Mouse (Mus musculus): ENCODE measurements around the gene Mrpl49. TPM values are rescaled to one million over a fixed set of nuclear protein-coding genes. Genes with fewer than 3 reads are reported as not detected.

The Mrpl49 gene
- polyA plus RNA-seq, 1 experiment = 24.5 TPM

DNA sequence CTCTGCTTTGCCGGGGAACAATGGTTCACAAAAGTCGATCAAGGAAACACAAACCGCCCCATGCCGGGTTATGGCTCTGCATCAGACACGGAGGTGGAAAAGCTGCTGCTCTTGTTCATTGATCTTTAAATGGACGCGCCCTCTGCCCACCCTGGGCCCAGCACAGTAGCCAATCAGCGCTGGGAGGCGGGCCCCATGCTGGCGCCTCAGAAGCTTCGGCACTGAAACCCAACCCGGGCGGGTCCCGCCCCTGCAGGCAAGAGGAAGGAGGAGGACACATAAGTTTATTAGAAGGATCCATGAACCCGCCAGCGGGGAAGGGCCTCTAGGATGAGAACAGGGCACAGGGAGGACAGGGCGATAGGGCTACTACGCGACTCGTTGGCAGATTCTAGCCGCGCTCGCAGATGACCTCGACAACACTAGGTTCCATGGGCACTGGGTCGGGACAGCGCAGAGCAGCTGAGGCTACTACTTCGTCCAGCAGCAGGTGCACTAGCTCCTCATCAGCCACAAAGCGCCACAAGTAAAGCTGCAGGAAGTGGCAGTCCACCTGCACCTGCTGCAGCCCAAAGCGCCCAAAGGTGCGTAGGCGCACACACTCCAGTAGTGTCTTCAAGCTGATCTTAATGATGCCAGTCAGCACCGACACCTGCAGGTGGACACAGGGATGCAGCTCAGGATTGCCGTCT, 10.3 kb upstream of the Mrpl49 start, which contains the start of gene Tm7sf2:
Gene Tm7sf2 (minus strand): TSS at position 650 of the 692 bp plus-strand sequence.
- TF ChIP-seq CTCF (IDR thresholded peaks at IDR 0.05; ENCODE audit: low read depth, low read length) = no peak
- TF ChIP-seq POLR2A (IDR thresholded peaks at IDR 0.05; ENCODE audit: borderline replicate concordance, low read depth, low read length) = no peak
- peaks cover 7% of the 10 kb centered on the region for H3K4me1 ChIP-seq (ENCODE audit: control insufficient read depth, insufficient read depth, low read length)
- H3K4me3 ChIP-seq (ENCODE audit: insufficient read depth, low read length) = peak within 1 kb of the TSS; percentile 56
- H3K27ac ChIP-seq (ENCODE audit: insufficient read depth, low read depth, low read length) = peak within 1 kb of the TSS; percentile 31

DNA sequence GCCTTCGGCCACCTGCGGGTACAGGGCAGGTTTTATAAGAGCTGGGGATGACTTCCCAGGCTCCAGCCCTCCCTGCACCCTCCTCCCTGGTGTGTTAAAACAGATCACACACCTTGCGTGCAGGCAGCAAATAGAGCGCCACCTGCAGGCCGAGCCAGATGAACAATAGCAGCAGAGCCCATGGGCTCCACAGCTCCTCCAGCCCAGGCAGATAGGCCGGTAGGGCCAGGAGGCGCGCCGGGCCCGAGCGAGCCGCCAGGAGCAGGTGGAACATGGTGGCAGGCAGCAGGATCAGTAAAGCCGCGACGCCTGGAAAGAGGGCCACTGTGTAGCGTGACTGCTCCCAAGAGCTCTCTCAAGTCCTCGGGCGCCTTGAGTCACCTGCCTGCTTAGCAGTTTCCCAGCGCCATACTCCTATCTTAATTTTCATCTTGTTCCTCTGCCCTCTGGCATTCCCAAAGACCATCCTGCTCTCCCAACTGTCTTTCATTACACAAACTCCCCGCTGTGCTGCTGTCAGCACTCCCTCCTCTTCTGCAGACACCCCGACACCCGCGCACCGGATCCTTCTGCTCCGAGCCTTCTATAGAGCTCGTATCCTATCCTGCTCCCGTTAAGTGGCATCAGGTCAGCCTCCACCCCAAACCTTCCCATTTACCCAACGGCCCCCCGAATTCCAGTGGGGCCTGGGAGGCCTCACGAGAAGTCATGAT, 9.6 kb upstream of the Mrpl49 start:
- Histone ChIP-seq H3K27ac (ENCODE audit: insufficient read depth, low read depth, low read length) (peak overlapping the region; percentile 31), H3K4me3 (ENCODE audit: insufficient read depth, low read length) (peak overlapping the region; percentile 56), H3K4me1 (ENCODE audit: control insufficient read depth, insufficient read depth, low read length) (peaks cover 12% of the 10 kb centered on the region)
- TF ChIP-seq POLR2A (IDR thresholded peaks at IDR 0.05; ENCODE audit: borderline replicate concordance, low read depth, low read length) = no peak
- peak; percentile 88 for TF ChIP-seq CTCF (IDR thresholded peaks at IDR 0.05; ENCODE audit: low read depth, low read length)

- peaks cover 12% of the 10 kb centered on the region for H3K4me1 ChIP-seq (ENCODE audit: control insufficient read depth, insufficient read depth, low read length)
- peak overlapping the region; percentile 56 for H3K4me3 ChIP-seq (ENCODE audit: insufficient read depth, low read length)
- no peak overlapping the region for H3K27ac ChIP-seq (ENCODE audit: insufficient read depth, low read depth, low read length)
- TF ChIP-seq CTCF (IDR thresholded peaks at IDR 0.05; ENCODE audit: low read depth, low read length) (no peak), POLR2A (IDR thresholded peaks at IDR 0.05; ENCODE audit: borderline replicate concordance, low read depth, low read length) (no peak)
Observed at GRCm38 (mm10) chr19:6066571-6066970, 9.0 kb upstream of the Mrpl49 start.

DNA sequence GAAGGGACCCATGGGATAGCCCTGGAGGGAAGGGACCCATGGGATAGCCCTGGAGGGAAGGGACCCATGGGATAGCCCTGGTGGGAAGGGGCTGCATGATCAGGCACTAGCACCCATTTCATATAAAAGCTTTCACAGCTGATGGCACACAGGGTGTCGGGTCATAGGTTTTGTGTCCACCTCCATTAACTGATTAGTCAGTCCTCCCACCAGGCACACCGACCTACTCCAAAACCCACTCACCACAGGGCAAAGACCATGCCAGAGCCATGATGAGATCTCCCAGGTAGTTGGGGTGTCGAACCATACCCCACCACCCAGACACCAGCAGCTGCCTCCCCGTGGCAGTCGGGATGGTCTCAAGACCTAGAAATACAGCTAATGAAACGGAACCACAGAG, 5.5 kb upstream of the Mrpl49 start:
- TF ChIP-seq POLR2A (IDR thresholded peaks at IDR 0.05; ENCODE audit: borderline replicate concordance, low read depth, low read length) (no peak), CTCF (IDR thresholded peaks at IDR 0.05; ENCODE audit: low read depth, low read length) (no peak)
- H3K4me3 ChIP-seq (ENCODE audit: insufficient read depth, low read length) = no peak overlapping the region
- peaks cover 15% of the 10 kb centered on the region for H3K4me1 ChIP-seq (ENCODE audit: control insufficient read depth, insufficient read depth, low read length)
- H3K27ac ChIP-seq (ENCODE audit: insufficient read depth, low read depth, low read length) = no peak overlapping the region

DNA sequence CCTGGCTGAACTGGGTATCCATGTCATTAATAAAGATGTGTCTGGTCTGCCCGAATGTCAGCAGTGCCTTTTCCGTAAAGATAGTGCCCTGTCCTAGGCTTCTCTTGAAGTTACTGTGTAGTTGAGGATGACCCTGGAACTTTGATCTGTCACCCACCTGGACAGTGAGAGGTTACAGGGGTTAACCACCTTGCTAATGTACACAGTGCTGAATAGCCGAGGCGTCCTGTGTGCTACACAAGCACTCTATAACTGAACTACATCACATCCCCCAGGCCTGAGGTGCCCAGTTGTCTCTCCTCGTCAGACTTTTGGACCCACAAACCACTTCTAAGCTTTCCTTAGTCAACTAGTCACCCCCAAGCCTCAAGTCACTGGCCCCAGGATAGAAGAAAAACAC, 4.8 kb upstream of the Mrpl49 start:
- Histone ChIP-seq H3K4me3 (ENCODE audit: insufficient read depth, low read length) (peak overlapping the region; percentile 90), H3K27ac (ENCODE audit: insufficient read depth, low read depth, low read length) (no peak overlapping the region), H3K4me1 (ENCODE audit: control insufficient read depth, insufficient read depth, low read length) (peaks cover 12% of the 10 kb centered on the region)
- no peak for TF ChIP-seq POLR2A (IDR thresholded peaks at IDR 0.05; ENCODE audit: borderline replicate concordance, low read depth, low read length)
- no peak for TF ChIP-seq CTCF (IDR thresholded peaks at IDR 0.05; ENCODE audit: low read depth, low read length)

- peaks cover 12% of the 10 kb centered on the region for H3K4me1 ChIP-seq (ENCODE audit: control insufficient read depth, insufficient read depth, low read length)
- H3K4me3 ChIP-seq (ENCODE audit: insufficient read depth, low read length) = peak overlapping the region; percentile 90
- TF ChIP-seq POLR2A (IDR thresholded peaks at IDR 0.05; ENCODE audit: borderline replicate concordance, low read depth, low read length) = no peak
- no peak for TF ChIP-seq CTCF (IDR thresholded peaks at IDR 0.05; ENCODE audit: low read depth, low read length)
- peak overlapping the region; percentile 87 for H3K27ac ChIP-seq (ENCODE audit: insufficient read depth, low read depth, low read length)
Observed at GRCm38 (mm10) chr19:6061641-6062302, 4.2 kb upstream of the Mrpl49 start.

- TF ChIP-seq POLR2A (IDR thresholded peaks at IDR 0.05; ENCODE audit: borderline replicate concordance, low read depth, low read length) = no peak; the same call in 1 of the 2 replicates
- no peak for TF ChIP-seq CTCF (IDR thresholded peaks at IDR 0.05; ENCODE audit: low read depth, low read length)
- peaks cover 12% of the 10 kb centered on the region for H3K4me1 ChIP-seq (ENCODE audit: control insufficient read depth, insufficient read depth, low read length)
- peak within 1 kb of the TSS; percentile 87 for H3K27ac ChIP-seq (ENCODE audit: insufficient read depth, low read depth, low read length)
- H3K4me3 ChIP-seq (ENCODE audit: insufficient read depth, low read length) = peak within 1 kb of the TSS; percentile 90
Observed at GRCm38 (mm10) chr19:6061021-6061533, 3.5 kb upstream of the Mrpl49 start, which contains the start of gene Znhit2. Gene Znhit2 (plus strand): TSS chr19:6061192.

GRCm38 (mm10) chr19:6058966-6059365, 1.4 kb upstream of the Mrpl49 start:
- Histone ChIP-seq H3K4me3 (ENCODE audit: insufficient read depth, low read length) (peak overlapping the region; percentile 65), H3K4me1 (ENCODE audit: control insufficient read depth, insufficient read depth, low read length) (peaks cover 12% of the 10 kb centered on the region), H3K27ac (ENCODE audit: insufficient read depth, low read depth, low read length) (0 out of 2 replicates have a peak overlapping the region, but pooled peaks have one; percentile 0)
- TF ChIP-seq POLR2A (IDR thresholded peaks at IDR 0.05; ENCODE audit: borderline replicate concordance, low read depth, low read length) = no peak
- no peak for TF ChIP-seq CTCF (IDR thresholded peaks at IDR 0.05; ENCODE audit: low read depth, low read length)

- Histone ChIP-seq H3K4me1 (ENCODE audit: control insufficient read depth, insufficient read depth, low read length) (peaks cover 14% of the 10 kb centered on the region), H3K4me3 (ENCODE audit: insufficient read depth, low read length) (peak overlapping the region; percentile 65), H3K27ac (ENCODE audit: insufficient read depth, low read depth, low read length) (peak overlapping the region; percentile 49)
- no peak for TF ChIP-seq CTCF (IDR thresholded peaks at IDR 0.05; ENCODE audit: low read depth, low read length)
- TF ChIP-seq POLR2A (IDR thresholded peaks at IDR 0.05; ENCODE audit: borderline replicate concordance, low read depth, low read length) = no peak
Observed at GRCm38 (mm10) chr19:6058513-6058912, 928 bp upstream of the Mrpl49 start.

Data from bone marrow macrophage, adult 2 months (primary cell).